In genomic region chr14:31000816-31001306, GRCm38 (mm10) we compare ENCODE assay signal across 8 mouse cellular contexts. TPM values are rescaled to one million over a fixed set of nuclear protein-coding genes. Genes with fewer than 3 reads are reported as not detected.
DNase-seq lines count a peak whose midpoint lies in the region; ATAC-seq and TF ChIP-seq lines count a peak whose summit lies in the region.

No protein-coding gene starts in this region.

- H3K27me3 ChIP-seq in C2C12 (ENCODE audit: control insufficient read depth, insufficient read depth, insufficient read length), result no peaks in the 10 kb centered on the region
- H3K27me3 ChIP-seq in forebrain, embryonic 11.5 days (ENCODE audit: control insufficient read depth, insufficient read depth, low read length), result no peaks in the 10 kb centered on the region
- no peaks in the 10 kb centered on the region for H3K27me3 ChIP-seq in liver, embryonic 13.5 days

- H3K9ac ChIP-seq in forebrain, embryonic 11.5 days (ENCODE audit: low read length), result peak overlapping the region; percentile 92
- H3K9ac ChIP-seq in liver, embryonic 13.5 days, result peak overlapping the region; percentile 91

- WGBS in forebrain, embryonic 11.5 days, result under 1% methylated on average over 21 of the region's 21 CpGs
- WGBS in liver, embryonic 13.5 days (ENCODE audit: insufficient replicate concordance), result 0% methylated on average over 21 of the region's 21 CpGs

- no peak for TF ChIP-seq CTCF in gastrocnemius, adult 2 months (IDR thresholded peaks at IDR 0.05)
- TF ChIP-seq CTCF in C2C12 (IDR thresholded peaks at IDR 0.05; ENCODE audit: control insufficient read depth, insufficient read depth, insufficient read length), result no peak

- peaks cover 9% of the 10 kb centered on the region; the same call in 1 of the 2 replicates for H3K4me1 ChIP-seq in forebrain, embryonic 11.5 days (replicated peaks; ENCODE audit: control insufficient read depth, insufficient read depth, low read length)
- H3K4me1 ChIP-seq in liver, embryonic 13.5 days (replicated peaks), result peaks cover 45% of the 10 kb centered on the region

- H3K79me2 ChIP-seq in C2C12 (ENCODE audit: control insufficient read depth, insufficient read depth), result peaks cover 34% of the 10 kb centered on the region

- H3K9me3 ChIP-seq in forebrain, embryonic 11.5 days (ENCODE audit: control insufficient read depth, low read length), result no peaks in the 10 kb centered on the region
- no peaks in the 10 kb centered on the region for H3K9me3 ChIP-seq in liver, embryonic 13.5 days (replicated peaks)

- H3K4me3 ChIP-seq in gastrocnemius, adult 2 months, result peak overlapping the region; percentile 81
- H3K4me3 ChIP-seq in C2C12 (ENCODE audit: insufficient read depth, poor library complexity, severe bottlenecking), result peak overlapping the region; percentile 59
- peak overlapping the region; percentile 91 for H3K4me3 ChIP-seq in forebrain, embryonic 11.5 days (ENCODE audit: low read depth, low read length)
- H3K4me3 ChIP-seq in liver, embryonic 13.5 days (replicated peaks), result peak overlapping the region; percentile 86

- intact Hi-C loops in gastrocnemius, adult 2 months (cut with DNase I), result loop anchor here (2.0 kb wide), 1 partner anchor 18 kb away; the partner anchor contains the start of genes Gnl3 and Pbrm1
- intact Hi-C loops in gastrocnemius, postnatal 14 days (cut with DNase I; ENCODE audit: low total_unique reads), result no loop called here

- peak overlapping the region; percentile 84 for H3ac ChIP-seq in C2C12 (ENCODE audit: control insufficient read depth, insufficient read length, low read depth)

- H3K27ac ChIP-seq in gastrocnemius, adult 2 months, result peak overlapping the region; percentile 96
- peak overlapping the region; percentile 85 for H3K27ac ChIP-seq in forebrain, embryonic 11.5 days (ENCODE audit: low read depth, low read length)
- H3K27ac ChIP-seq in liver, embryonic 13.5 days, result peak overlapping the region; percentile 92

- peak overlapping the region; percentile 79 for H3K4me2 ChIP-seq in forebrain, embryonic 11.5 days (ENCODE audit: low read depth, low read length, severe bottlenecking)
- peak overlapping the region; percentile 86 for H3K4me2 ChIP-seq in liver, embryonic 13.5 days

- peaks cover 19% of the 10 kb centered on the region for H3K79me3 ChIP-seq in C2C12 (ENCODE audit: low read depth)

- DNase-seq in gastrocnemius, adult 2 months, result no peak
- DNase-seq in gastrocnemius, postnatal 14 days, result no peak
- DNase-seq in forebrain, embryonic 11.5 days (ENCODE audit: low spot score), result no peak
- peak; percentile 7 for DNase-seq in liver, embryonic 13.5 days
- no peak for DNase-seq in urinary bladder, postnatal 25 days (ENCODE audit: low spot score)
- DNase-seq in gastrocnemius, adult 8-10 months (ENCODE audit: low spot score in 2 of 2), result no peak

- H3K36me3 ChIP-seq in C2C12 (ENCODE audit: control insufficient read depth, insufficient read depth), result peaks cover 15% of the 10 kb centered on the region
- no peaks in the 10 kb centered on the region for H3K36me3 ChIP-seq in forebrain, embryonic 11.5 days (ENCODE audit: control insufficient read depth, insufficient read depth, low read length)
- H3K36me3 ChIP-seq in liver, embryonic 13.5 days, result peaks cover 14% of the 10 kb centered on the region; the same call in 1 of the 2 replicates

- ATAC-seq in forebrain, embryonic 11.5 days (replicated peaks; ENCODE audit: low FRiP score), result peak; percentile 39; the same call in 1 of the 2 replicates
- ATAC-seq in liver, embryonic 13.5 days (ENCODE audit: low read depth), result peak; percentile 11
- no peak for ATAC-seq in inflammation-experienced regulatory T-cells, adult 6 months

TF ChIP-seq in C2C12, 6 proteins besides CTCF, POLR2A, EP300 and RAD21:
- TF ChIP-seq FOSL1 (IDR thresholded peaks at IDR 0.05; ENCODE audit: insufficient read depth, low read length, poor library complexity, severe bottlenecking) (no peak), MAX (IDR thresholded peaks at IDR 0.05) (no peak)

RNA-seq across cellular contexts. Expression of gene Glt8d1, which starts 0.3 kb away (rescaled TPM):
- 10 to 100 TPM in 1 of 2 experiments, 1 to 10 TPM in 1; 9.0 to 13.6 TPM for total RNA-seq in gastrocnemius, adult 2 months (2021)
- total RNA-seq in gastrocnemius, postnatal 14 days (2021), result 10 to 100 TPM; 14.1 to 15.0 TPM
- 13.4 TPM for polyA plus RNA-seq in C2C12 (2012; fragmentation: generic; extraction: Trizol)
- 61.3 and 63.5 TPM in 2 replicates for polyA plus RNA-seq in forebrain, embryonic 11.5 days (2014; fragmentation: Nextera tagmentation; extraction: Ambion mirVana)
- polyA plus RNA-seq in liver, embryonic 13.5 days (2015; fragmentation: Nextera tagmentation; extraction: Ambion mirVana), result 20.3 and 21.5 TPM in 2 replicates
- polyA plus RNA-seq in inflammation-experienced regulatory T-cells, adult 6 months (2017; shearing (Covaris generic)), result 1 to 10 TPM; 8.6 to 8.8 (median 8.7) TPM
- 10 to 100 TPM; 10.6 to 12.5 (median 11.8) TPM for total RNA-seq in gastrocnemius, adult 8-10 months (2022)

RNA-seq across cellular contexts. Expression of gene Spcs1, which starts 0.6 kb away (rescaled TPM):
- 100 to 1,000 TPM; 129 to 130 TPM for total RNA-seq in gastrocnemius, adult 2 months (2021)
- total RNA-seq in gastrocnemius, postnatal 14 days (2021), result 100 to 1,000 TPM; 127 to 146 TPM
- polyA plus RNA-seq in C2C12 (2012; fragmentation: generic; extraction: Trizol), result 218 TPM
- 224 and 251 TPM in 2 replicates for polyA plus RNA-seq in forebrain, embryonic 11.5 days (2014; fragmentation: Nextera tagmentation; extraction: Ambion mirVana)
- 306 and 325 TPM in 2 replicates for polyA plus RNA-seq in liver, embryonic 13.5 days (2015; fragmentation: Nextera tagmentation; extraction: Ambion mirVana)
- 100 to 1,000 TPM; 297 to 353 (median 327) TPM for polyA plus RNA-seq in inflammation-experienced regulatory T-cells, adult 6 months (2017; shearing (Covaris generic))
- 100 to 1,000 TPM; 121 to 132 (median 130) TPM for total RNA-seq in gastrocnemius, adult 8-10 months (2022)

RNA-seq across cellular contexts. Expression of gene Pbrm1, which starts 18.1 kb away (rescaled TPM):
- total RNA-seq in gastrocnemius, adult 2 months (2021), result 10 to 100 TPM; 45.3 to 49.8 TPM
- 10 to 100 TPM; 49.4 to 51.6 TPM for total RNA-seq in gastrocnemius, postnatal 14 days (2021)
- 14.3 TPM for polyA plus RNA-seq in C2C12 (2012; fragmentation: generic; extraction: Trizol)
- polyA plus RNA-seq in forebrain, embryonic 11.5 days (2014; fragmentation: Nextera tagmentation; extraction: Ambion mirVana), result 135 and 136 TPM in 2 replicates
- 65.7 and 72.4 TPM in 2 replicates for polyA plus RNA-seq in liver, embryonic 13.5 days (2015; fragmentation: Nextera tagmentation; extraction: Ambion mirVana)
- 10 to 100 TPM; 45.2 to 57.3 (median 54.1) TPM for polyA plus RNA-seq in inflammation-experienced regulatory T-cells, adult 6 months (2017; shearing (Covaris generic))
- 10 to 100 TPM; 38.3 to 45.6 (median 39.8) TPM for total RNA-seq in gastrocnemius, adult 8-10 months (2022)

RNA-seq across cellular contexts. Expression of gene Gnl3, which starts 18.1 kb away (rescaled TPM):
- total RNA-seq in gastrocnemius, adult 2 months (2021), result 10 to 100 TPM; 28.4 to 33.4 TPM
- total RNA-seq in gastrocnemius, postnatal 14 days (2021), result 10 to 100 TPM; 27.3 to 39.3 TPM
- polyA plus RNA-seq in C2C12 (2012; fragmentation: generic; extraction: Trizol), result 56.7 TPM
- 110 and 120 TPM in 2 replicates for polyA plus RNA-seq in forebrain, embryonic 11.5 days (2014; fragmentation: Nextera tagmentation; extraction: Ambion mirVana)
- 133 and 159 TPM in 2 replicates for polyA plus RNA-seq in liver, embryonic 13.5 days (2015; fragmentation: Nextera tagmentation; extraction: Ambion mirVana)
- polyA plus RNA-seq in inflammation-experienced regulatory T-cells, adult 6 months (2017; shearing (Covaris generic)), result 10 to 100 TPM; 48.2 to 99.0 (median 80.0) TPM
- total RNA-seq in gastrocnemius, adult 8-10 months (2022), result 10 to 100 TPM; 25.7 to 35.9 (median 30.8) TPM

RNA-seq across cellular contexts. Expression of gene Nek4, which starts 49.7 kb away (rescaled TPM):
- 1 to 10 TPM; 4.4 to 5.1 TPM for total RNA-seq in gastrocnemius, adult 2 months (2021)
- total RNA-seq in gastrocnemius, postnatal 14 days (2021), result 1 to 10 TPM; 4.0 to 4.2 TPM
- polyA plus RNA-seq in C2C12 (2012; fragmentation: generic; extraction: Trizol), result 4.2 TPM
- 22.4 and 24.4 TPM in 2 replicates for polyA plus RNA-seq in forebrain, embryonic 11.5 days (2014; fragmentation: Nextera tagmentation; extraction: Ambion mirVana)
- 5.6 and 6.7 TPM in 2 replicates for polyA plus RNA-seq in liver, embryonic 13.5 days (2015; fragmentation: Nextera tagmentation; extraction: Ambion mirVana)
- 1 to 10 TPM; 3.9 to 6.2 (median 5.1) TPM for polyA plus RNA-seq in inflammation-experienced regulatory T-cells, adult 6 months (2017; shearing (Covaris generic))
- 1 to 10 TPM; 3.5 to 4.5 (median 4.0) TPM for total RNA-seq in gastrocnemius, adult 8-10 months (2022)
